ENCODE assay signal across 23 mouse cellular contexts in genomic region chr14:8141131-8141530, GRCm38 (mm10).
"Had no signal": no experiment of that assay in that cellular context is flagged by ENCODE, and none has a peak within 500 bp of the region (broad histone marks: within the 10 kb centered on the region; RNA-seq: fewer than 3 reads in every experiment).

No protein-coding gene starts in this region.

- H3K27ac ChIP-seq: kidney, postnatal 0 days; limb, embryonic 12.5 days; limb, embryonic 15.5 days; liver, embryonic 14.5 days; macrophage; midbrain, embryonic 10.5 days; neural tube, embryonic 13.5 days; stomach, postnatal 0 days had no signal

- H3K27me3 ChIP-seq: limb, embryonic 12.5 days; limb, embryonic 15.5 days; megakaryocyte, embryonic 14.5 days; midbrain, embryonic 13.5 days; neural tube, embryonic 13.5 days had no signal

- H3K4me1 ChIP-seq: neural tube, embryonic 13.5 days had no signal

- H3K9me3 ChIP-seq: limb, embryonic 12.5 days; limb, embryonic 15.5 days; megakaryocyte, embryonic 14.5 days; midbrain, embryonic 10.5 days; midbrain, embryonic 13.5 days; neural tube, embryonic 13.5 days had no signal

- H3K9ac ChIP-seq: limb, embryonic 15.5 days; liver, embryonic 14.5 days; liver, postnatal 0 days; lung, embryonic 14.5 days; midbrain, embryonic 13.5 days; neural tube, embryonic 13.5 days had no signal

- DNase-seq: kidney, adult 18-20 months; kidney, postnatal 36 days; layer of hippocampus, postnatal 36 days; left cerebral cortex, postnatal 4 days; liver, postnatal 0 days; lung, embryonic 14.5 days; retina, postnatal 1 day; right cerebral cortex, postnatal 25 days had no signal

- ATAC-seq: inflammation-experienced regulatory T-cells, adult 6 months; intestine, embryonic 16.5 days; liver, postnatal 0 days; lung, postnatal 0 days; midbrain, embryonic 13.5 days; midbrain, embryonic 16.5 days had no signal

- H3K4me3 ChIP-seq: limb, embryonic 12.5 days; limb, embryonic 15.5 days; megakaryocyte, embryonic 14.5 days; midbrain, embryonic 10.5 days; midbrain, embryonic 13.5 days; myocyte; neural tube, embryonic 13.5 days had no signal
